Mouse (Mus musculus) hindbrain, embryonic 15.5 days (tissue): Measurements from ENCODE around the gene Numbl. TPM values are rescaled to one million over a fixed set of nuclear protein-coding genes. Genes with fewer than 3 reads are reported as not detected.

ENCODE experiments used
- ATAC-seq: fragments of 200-750 bp; cut with Nextera tagmentation; 2 replicates; pipeline ENCODE4 v1.8.0; 2017; ENCODE audit warnings: low read depth, moderate number of reproducible peaks, moderate TSS enrichment; ENCODE audit not compliant: low FRiP score
- H3K27ac ChIP-seq: fragments of 300-500 bp; sonication (generic); replicated peaks from 2 replicates; pipeline ENCODE4 v1.5.1; 2015; ENCODE audit warnings: mild to moderate bottlenecking, inconsistent platforms
- H3K27me3 ChIP-seq: fragments of 300-500 bp; sonication (generic); 2 replicates; pipeline ENCODE4 v1.6.1; 2015; ENCODE audit warnings: control low read depth, inconsistent platforms
- H3K36me3 ChIP-seq: fragments of 300-500 bp; sonication (generic); 2 replicates; pipeline ENCODE4 v1.6.1; 2015; ENCODE audit warnings: control low read depth, inconsistent platforms
- H3K4me1 ChIP-seq: fragments of 300-500 bp; sonication (generic); replicated peaks from 2 replicates; pipeline ENCODE4 v1.6.1; 2015; ENCODE audit warnings: control low read depth, inconsistent platforms
- H3K4me2 ChIP-seq: fragments of 300-500 bp; sonication (generic); 2 replicates; pipeline ENCODE4 v1.6.1; 2015; ENCODE audit warnings: moderate library complexity, mild to moderate bottlenecking, inconsistent platforms
- H3K4me3 ChIP-seq: fragments of 300-500 bp; sonication (generic); 2 replicates; pipeline ENCODE4 v1.5.1; 2015; ENCODE audit warnings: mild to moderate bottlenecking, inconsistent platforms
- H3K9ac ChIP-seq: fragments of 300-500 bp; sonication (generic); 2 replicates; pipeline ENCODE4 v1.6.1; 2015; ENCODE audit warnings: inconsistent platforms
- H3K9me3 ChIP-seq: fragments of 300-500 bp; sonication (generic); 2 replicates; pipeline ENCODE4 v1.6.1; 2016; ENCODE audit warnings: control low read depth, inconsistent platforms
- WGBS: fragments of 180-500 bp; shearing (Covaris S2); methylation state at CpG from one replicate; pipeline ENCODE4 v1.1.7; 2015; 5-methylcytosine and 5-hydroxymethylcytosine counted together
- polyA plus RNA-seq: library from polyadenylated mRNA; unstranded; fragments of >200 nt; fragmentation: Nextera tagmentation; extraction: Ambion mirVana; gene quantifications from 2 replicates; pipeline ENCODE4 v1.2.1, GENCODE M21; 2015

The Numbl gene
- polyA plus RNA-seq, 1 experiment from 2014 or later = 67.5 TPM

GRCm38 (mm10) chr7:27277191-27277590 lies 19.0 kb downstream of the Numbl start:
- Histone ChIP-seq H3K9ac (no peak overlapping the region), H3K9me3 (no peaks in the 10 kb centered on the region), H3K36me3 (peaks cover 89% of the 10 kb centered on the region), H3K27me3 (no peaks in the 10 kb centered on the region), H3K4me2 (no peak overlapping the region), H3K27ac (no peak overlapping the region), H3K4me1 (no peaks in the 10 kb centered on the region), H3K4me3 (no peak overlapping the region)
- WGBS = 92% methylated on average over 3 of the region's 3 CpGs
- no peak for ATAC-seq

- peaks cover 4% of the 10 kb centered on the region; the same call in 1 of the 2 replicates for H3K27me3 ChIP-seq
- H3K9me3 ChIP-seq = no peaks in the 10 kb centered on the region
- ATAC-seq = no peak
- H3K4me1 ChIP-seq = peaks cover 5% of the 10 kb centered on the region; the same call in 1 of the 2 replicates
- H3K9ac ChIP-seq = no peak overlapping the region
- H3K4me3 ChIP-seq = no peak overlapping the region
- H3K27ac ChIP-seq = no peak overlapping the region
- H3K4me2 ChIP-seq = no peak overlapping the region
- 74% methylated on average over 13 of the region's 13 CpGs for WGBS
- H3K36me3 ChIP-seq = peaks cover 60% of the 10 kb centered on the region
Measured at GRCm38 (mm10) chr7:27281717-27282116, 23.5 kb downstream of the Numbl start.

- Histone ChIP-seq H3K27me3 (peaks cover 4% of the 10 kb centered on the region; the same call in 1 of the 2 replicates), H3K9me3 (no peaks in the 10 kb centered on the region), H3K4me1 (peaks cover 5% of the 10 kb centered on the region; the same call in 1 of the 2 replicates), H3K27ac (no peak overlapping the region), H3K4me2 (no peak overlapping the region), H3K36me3 (peaks cover 55% of the 10 kb centered on the region), H3K4me3 (no peak overlapping the region), H3K9ac (no peak overlapping the region)
- ATAC-seq = no peak
- WGBS = 61% methylated on average over 4 of the region's 4 CpGs
Measured at GRCm38 (mm10) chr7:27282225-27282624, 24.0 kb downstream of the Numbl start.

- Histone ChIP-seq H3K4me2 (peak overlapping the region; percentile 26), H3K4me1 (peaks cover 5% of the 10 kb centered on the region; the same call in 1 of the 2 replicates), H3K9ac (no peak overlapping the region), H3K9me3 (no peaks in the 10 kb centered on the region), H3K36me3 (peaks cover 27% of the 10 kb centered on the region), H3K4me3 (peak overlapping the region; percentile 5), H3K27ac (no peak overlapping the region), H3K27me3 (peaks cover 4% of the 10 kb centered on the region; the same call in 1 of the 2 replicates)
- ATAC-seq = peak; percentile 63
- 2% methylated on average over 28 of the region's 28 CpGs for WGBS
Measured at GRCm38 (mm10) chr7:27284865-27285697, 26.8 kb downstream of the Numbl start.

- Histone ChIP-seq H3K4me2 (peak overlapping the region; percentile 26), H3K4me3 (no peak overlapping the region; the same call in 1 of the 2 replicates), H3K4me1 (peaks cover 5% of the 10 kb centered on the region; the same call in 1 of the 2 replicates), H3K27me3 (peaks cover 4% of the 10 kb centered on the region; the same call in 1 of the 2 replicates), H3K9ac (no peak overlapping the region), H3K9me3 (no peaks in the 10 kb centered on the region), H3K36me3 (peaks cover 22% of the 10 kb centered on the region), H3K27ac (no peak overlapping the region)
- WGBS = 5% methylated on average over 8 of the region's 8 CpGs
- peak; percentile 75 for ATAC-seq
Measured at GRCm38 (mm10) chr7:27285698-27286066, 27.4 kb downstream of the Numbl start.

GRCm38 (mm10) chr7:27288732-27289131 lies 30.5 kb downstream of the Numbl start:
- H3K9ac ChIP-seq = no peak overlapping the region
- H3K36me3 ChIP-seq = no peaks in the 10 kb centered on the region
- no peak overlapping the region for H3K27ac ChIP-seq
- H3K4me3 ChIP-seq = no peak overlapping the region
- no peak overlapping the region for H3K4me2 ChIP-seq
- H3K9me3 ChIP-seq = no peaks in the 10 kb centered on the region
- peaks cover 4% of the 10 kb centered on the region; the same call in 1 of the 2 replicates for H3K27me3 ChIP-seq
- peaks cover 5% of the 10 kb centered on the region; the same call in 1 of the 2 replicates for H3K4me1 ChIP-seq
- ATAC-seq = no peak
- 88% methylated on average over 7 of the region's 7 CpGs for WGBS

GRCm38 (mm10) chr7:27290555-27290954 lies 32.3 kb downstream of the Numbl start:
- 68% methylated on average over 2 of the region's 2 CpGs for WGBS
- H3K4me1 ChIP-seq = 0 out of 2 replicates have a peak, but pooled peaks cover under 1% of the 10 kb centered on the region
- no peaks in the 10 kb centered on the region for H3K27me3 ChIP-seq
- H3K9ac ChIP-seq = no peak overlapping the region
- no peak overlapping the region for H3K4me3 ChIP-seq
- no peaks in the 10 kb centered on the region for H3K36me3 ChIP-seq
- H3K4me2 ChIP-seq = no peak overlapping the region
- no peak for ATAC-seq
- no peaks in the 10 kb centered on the region for H3K9me3 ChIP-seq
- no peak overlapping the region for H3K27ac ChIP-seq

- Histone ChIP-seq H3K4me3 (no peak overlapping the region), H3K4me1 (no peaks in the 10 kb centered on the region), H3K9me3 (no peaks in the 10 kb centered on the region), H3K9ac (no peak overlapping the region), H3K36me3 (no peaks in the 10 kb centered on the region), H3K27me3 (no peaks in the 10 kb centered on the region), H3K4me2 (no peak overlapping the region), H3K27ac (no peak overlapping the region)
- ATAC-seq = no peak
- 70% methylated on average over 12 of the region's 12 CpGs for WGBS
Measured at GRCm38 (mm10) chr7:27291795-27292466, 33.7 kb downstream of the Numbl start.

GRCm38 (mm10) chr7:27295956-27296355 lies 37.7 kb downstream of the Numbl start:
- H3K4me2 ChIP-seq = no peak overlapping the region
- no peaks in the 10 kb centered on the region for H3K4me1 ChIP-seq
- H3K27me3 ChIP-seq = no peaks in the 10 kb centered on the region
- no peak overlapping the region for H3K27ac ChIP-seq
- H3K9ac ChIP-seq = no peak overlapping the region
- H3K36me3 ChIP-seq = no peaks in the 10 kb centered on the region
- WGBS = 80% methylated on average over 4 of the region's 4 CpGs
- no peaks in the 10 kb centered on the region for H3K9me3 ChIP-seq
- H3K4me3 ChIP-seq = no peak overlapping the region
- ATAC-seq = no peak

- Histone ChIP-seq H3K27ac (no peak overlapping the region), H3K4me3 (no peak overlapping the region), H3K4me1 (no peaks in the 10 kb centered on the region), H3K9ac (no peak overlapping the region), H3K9me3 (no peaks in the 10 kb centered on the region), H3K4me2 (no peak overlapping the region), H3K36me3 (no peaks in the 10 kb centered on the region), H3K27me3 (no peaks in the 10 kb centered on the region)
- ATAC-seq = no peak
- WGBS = 85% methylated on average over 4 of the region's 4 CpGs
Measured at GRCm38 (mm10) chr7:27296518-27296917, 38.3 kb downstream of the Numbl start.

GRCm38 (mm10) chr7:27298033-27298610 lies 39.9 kb downstream of the Numbl start:
- no peak for ATAC-seq
- H3K9me3 ChIP-seq = no peaks in the 10 kb centered on the region

GRCm38 (mm10) chr7:27298816-27299215 lies 40.6 kb downstream of the Numbl start:
- Histone ChIP-seq H3K36me3 (no peaks in the 10 kb centered on the region), H3K27me3 (no peaks in the 10 kb centered on the region), H3K9ac (no peak overlapping the region), H3K9me3 (no peaks in the 10 kb centered on the region), H3K27ac (no peak overlapping the region), H3K4me3 (no peak overlapping the region), H3K4me1 (no peaks in the 10 kb centered on the region), H3K4me2 (no peak overlapping the region)
- ATAC-seq = no peak
- WGBS = 85% methylated on average over 6 of the region's 6 CpGs

More at GRCm38 (mm10) chr7:27298033-27298610, 39.9 kb downstream of the Numbl start:
- Histone ChIP-seq H3K4me3 (no peak overlapping the region), H3K27me3 (no peaks in the 10 kb centered on the region), H3K9ac (no peak overlapping the region), H3K4me1 (no peaks in the 10 kb centered on the region), H3K4me2 (no peak overlapping the region), H3K27ac (no peak overlapping the region), H3K36me3 (no peaks in the 10 kb centered on the region)
- 81% methylated on average over 16 of the region's 16 CpGs for WGBS
